Mouse (Mus musculus) CH12.LX (cell line): ENCODE measurements around the gene Tshr. TPM values are rescaled to one million over a fixed set of nuclear protein-coding genes. Genes with fewer than 3 reads are reported as not detected.

Source experiments
- DNase-seq: peaks from one replicate; pipeline ENCODE4 v3.0.0-alpha.2; 2013; ENCODE audit errors: extremely low read depth
- H3K27ac ChIP-seq: 2 replicates; pipeline ENCODE4 v1.5.1; 2012; ENCODE audit warnings: low read depth, mild to moderate bottlenecking, control low read depth, moderate library complexity; ENCODE audit not compliant: insufficient read depth
- H3K27me3 ChIP-seq: replicated peaks from 2 replicates; pipeline ENCODE3; 2012; ENCODE audit warnings: inconsistent platforms
- H3K36me3 ChIP-seq, 2 experiments: replicated peaks in 1 of 2; 2 replicates each; pipeline versions ENCODE3 to v1.6.1; 2012; ENCODE audit warnings: inconsistent platforms in 1 of 2, low read length in 1 of 2, mild to moderate bottlenecking in 1 of 2, mixed read lengths in 1 of 2, moderate library complexity in 1 of 2; ENCODE audit not compliant: control insufficient read depth in 1 of 2, insufficient read depth in 1 of 2
- H3K4me1 ChIP-seq, 2 experiments: 2 replicates each; pipeline ENCODE4 v1.6.1; 2012; ENCODE audit warnings: inconsistent platforms in 1 of 2, moderate library complexity in 1 of 2; ENCODE audit not compliant: insufficient read depth in 2 of 2, control insufficient read depth in 1 of 2
- H3K4me2 ChIP-seq: 2 replicates; pipeline ENCODE4 v1.6.1; 2012; ENCODE audit warnings: low read depth, mild to moderate bottlenecking, control low read depth; ENCODE audit not compliant: poor library complexity, insufficient read depth, severe bottlenecking
- H3K4me3 ChIP-seq, 3 experiments: fragments of 150-350 bp in 1 of 3; sonication (generic) in 1 of 3; replicated peaks in 1 of 3; 2 replicates each; pipeline versions ENCODE3 to v1.5.1; 2011 to 2012; ENCODE audit warnings: low read depth in 2 of 3, low read length in 2 of 3, mild to moderate bottlenecking in 2 of 3, moderate library complexity in 2 of 3, control low read depth in 1 of 3, improper control_type of control experiment in 1 of 3, inconsistent platforms in 1 of 3, mixed read lengths in 1 of 3; ENCODE audit not compliant: poor library complexity in 1 of 3
- H3K79me2 ChIP-seq: replicated peaks from 2 replicates; pipeline ENCODE4 v1.6.1; 2012; ENCODE audit warnings: mild to moderate bottlenecking, moderate library complexity; ENCODE audit not compliant: control insufficient read depth, poor library complexity, insufficient read depth, severe bottlenecking; ENCODE audit errors: extremely low read depth
- H3K9ac ChIP-seq: 2 replicates; pipeline ENCODE4 v1.6.1; 2012; ENCODE audit warnings: low read depth, mild to moderate bottlenecking, control low read depth, moderate library complexity; ENCODE audit not compliant: insufficient read depth
- H3K9me3 ChIP-seq: replicated peaks from 2 replicates; pipeline ENCODE3; 2012; ENCODE audit warnings: low read length, inconsistent platforms, mixed read lengths
- BHLHE40 ChIP-seq: IDR thresholded peaks from 2 replicates; pipeline ENCODE4 v1.6.1; 2011; ENCODE audit warnings: mild to moderate bottlenecking, low read depth, low read length, improper control_type of control experiment
- JUND ChIP-seq: conservative IDR thresholded peaks from 2 replicates; pipeline ENCODE4 v1.6.1; 2011; ENCODE audit warnings: low read depth, low read length, improper control_type of control experiment
- KAT2A ChIP-seq: IDR thresholded peaks from 2 replicates; pipeline ENCODE4 v1.6.1; 2012; ENCODE audit warnings: low read length, improper control_type of control experiment, inconsistent platforms; ENCODE audit not compliant: insufficient replicate concordance
- PAX5 ChIP-seq: IDR thresholded peaks from 2 replicates; pipeline ENCODE4 v1.6.1; 2012; ENCODE audit warnings: low read length, inconsistent platforms, mixed read lengths
- POLR2A ChIP-seq: IDR thresholded peaks from 2 replicates; pipeline ENCODE4 v1.6.1; 2011; ENCODE audit warnings: low read depth, mild to moderate bottlenecking, improper control_type of control experiment, low read length
- RCOR1 ChIP-seq: conservative IDR thresholded peaks from 2 replicates; pipeline ENCODE4 v1.6.1; 2012; ENCODE audit warnings: low read depth, mild to moderate bottlenecking, inconsistent platforms, low read length, improper control_type of control experiment
- USF1 ChIP-seq: IDR thresholded peaks from 2 replicates; pipeline ENCODE4 v1.6.1; 2014; ENCODE audit warnings: low read depth, mild to moderate bottlenecking, inconsistent platforms, low read length, improper control_type of control experiment
- USF2 ChIP-seq: conservative IDR thresholded peaks from 2 replicates; pipeline ENCODE4 v1.6.1; 2011; ENCODE audit warnings: low read depth, low read length, improper control_type of control experiment
- ZC3H11A ChIP-seq: IDR thresholded peaks from 2 replicates; pipeline ENCODE4 v1.6.1; 2012; ENCODE audit warnings: low read depth, mild to moderate bottlenecking, inconsistent platforms, low read length, improper control_type of control experiment
- dilution Hi-C: fragments of 300-500 bp; cut with MboI; formaldehyde crosslinking; loops from 2 replicates; pipeline ENCODE4 v1.14.3; 2020; ENCODE audit warnings: low sequenced_read_pairs; ENCODE audit not compliant: extremely low pct_unique_long_range_greater_than_20kb, extremely low pct_ligation_motif_present
- in situ Hi-C: fragments of 300-500 bp; cut with MboI; formaldehyde crosslinking; loops from 3 replicates; pipeline ENCODE4 v1.14.3; 2019; ENCODE audit warnings: low sequenced_read_pairs, low pct_ligation_motif_present, low pct_unique_long_range_greater_than_20kb, mixed read lengths
- polyA plus RNA-seq: library from polyadenylated mRNA; unstranded; fragments of >175 nt; gene quantifications from 2 replicates; pipeline ENCODE4 v1.2.1, GENCODE M21; 2012; ENCODE audit warnings: low read depth; ENCODE audit not compliant: insufficient read length
- total RNA-seq, 2 experiments: library from RNA; depleted of rRNA; stranded (reverse); fragments of 300-350 nt in 1 of 2; fragments of >200 nt in 1 of 2; gene quantifications; 2 replicates each; pipeline ENCODE4 v1.2.3; 2012 to 2014

The Tshr gene
- total and polyA plus RNA-seq, 3 experiments, result not detected

- in situ Hi-C loops, result no loop called here
These were observed 127.4 kb downstream of the Tshr start for GRCm38 (mm10) chr12:91511766-91512165.

GRCm38 (mm10) chr12:91513980-91514379 is 129.6 kb downstream of the Tshr start:
- Histone ChIP-seq H3K36me3 (no peaks in the 10 kb centered on the region), H3K27ac (no peak overlapping the region), H3K27me3 (no peaks in the 10 kb centered on the region), H3K9me3 (no peaks in the 10 kb centered on the region), H3K9ac (no peak overlapping the region), H3K4me2 (no peak overlapping the region), H3K79me2 (no peaks in the 10 kb centered on the region), H3K4me1 (no peaks in the 10 kb centered on the region), H3K4me3 (no peak overlapping the region)
- no peak for DNase-seq
- TF ChIP-seq BHLHE40, result no peak
- dilution Hi-C loops (no loop called here), in situ Hi-C loops (no loop called here)

More at GRCm38 (mm10) chr12:91511766-91512165, 127.4 kb downstream of the Tshr start:
- H3K4me3 ChIP-seq, result no peak overlapping the region
- no peaks in the 10 kb centered on the region for H3K36me3 ChIP-seq
- no peak overlapping the region for H3K9ac ChIP-seq
- TF ChIP-seq JUND (no peak), USF2 (no peak), PAX5 (no peak), KAT2A (no peak), RCOR1 (no peak)
- H3K4me1 ChIP-seq, result no peaks in the 10 kb centered on the region
- no peak overlapping the region for H3K27ac ChIP-seq
- H3K27me3 ChIP-seq, result no peaks in the 10 kb centered on the region
- no peaks in the 10 kb centered on the region for H3K79me2 ChIP-seq
- no peak for DNase-seq
- dilution Hi-C loops, result no loop called here
- H3K9me3 ChIP-seq, result no peaks in the 10 kb centered on the region
- no peak overlapping the region for H3K4me2 ChIP-seq

- no peaks in the 10 kb centered on the region for H3K27me3 ChIP-seq
- no peaks in the 10 kb centered on the region for H3K36me3 ChIP-seq
- H3K79me2 ChIP-seq, result no peaks in the 10 kb centered on the region
- H3K4me2 ChIP-seq, result no peak overlapping the region
- in situ Hi-C loops, result no loop called here
- TF ChIP-seq POLR2A (no peak), BHLHE40 (no peak), JUND (no peak), USF1 (no peak), ZC3H11A (no peak)
- no peaks in the 10 kb centered on the region for H3K4me1 ChIP-seq
- no peak overlapping the region for H3K9ac ChIP-seq
- DNase-seq, result no peak
- no peaks in the 10 kb centered on the region for H3K9me3 ChIP-seq
- H3K27ac ChIP-seq, result no peak overlapping the region
- dilution Hi-C loops, result no loop called here
- H3K4me3 ChIP-seq, result no peak overlapping the region
These were observed 133.4 kb downstream of the Tshr start for GRCm38 (mm10) chr12:91517808-91518207.
